Mouse (Mus musculus) midbrain, embryonic 10.5 days (tissue): ENCODE measurements around the gene Pla2g4b. TPM values are rescaled to one million over a fixed set of nuclear protein-coding genes. Genes with fewer than 3 reads are reported as not detected.

Experiments
- DNase-seq: peaks from one replicate; pipeline ENCODE4 v3.0.0-alpha.2; 2017; ENCODE audit warnings: low spot score
- H3K27ac ChIP-seq: fragments of 300-500 bp; sonication (generic); replicated peaks from 2 replicates; pipeline ENCODE4 v1.5.1; 2016; ENCODE audit warnings: mild to moderate bottlenecking
- H3K27me3 ChIP-seq: fragments of 300-500 bp; sonication (generic); 2 replicates; pipeline ENCODE4 v1.6.1; 2016; ENCODE audit warnings: low read depth, mild to moderate bottlenecking; ENCODE audit not compliant: poor library complexity, severe bottlenecking
- H3K36me3 ChIP-seq: fragments of 300-500 bp; sonication (generic); 2 replicates; pipeline ENCODE4 v1.6.1; 2016; ENCODE audit warnings: mild to moderate bottlenecking, moderate library complexity
- H3K4me1 ChIP-seq: fragments of 300-500 bp; sonication (generic); 2 replicates; pipeline ENCODE4 v1.6.1; 2016
- H3K4me3 ChIP-seq: fragments of 300-500 bp; sonication (generic); 2 replicates; pipeline ENCODE4 v1.5.1; 2016; ENCODE audit warnings: mild to moderate bottlenecking, moderate library complexity
- H3K9me3 ChIP-seq: fragments of 300-500 bp; sonication (generic); replicated peaks from 2 replicates; pipeline ENCODE4 v1.6.1; 2016; ENCODE audit warnings: mild to moderate bottlenecking
- WGBS: fragments of 180-500 bp; shearing (Covaris S2); methylation state at CpG from one replicate; pipeline ENCODE4 v1.1.7; 2016; 5-methylcytosine and 5-hydroxymethylcytosine counted together
- polyA plus RNA-seq: library from polyadenylated mRNA; unstranded; fragments of >200 nt; fragmentation: Nextera tagmentation; extraction: Ambion mirVana; gene quantifications from 2 replicates; pipeline ENCODE4 v1.2.1, GENCODE M21; 2016

Gene Pla2g4b
- 2.4 and 2.8 TPM in 2 replicates for polyA plus RNA-seq

- WGBS, result 91% methylated on average over 12 of the region's 12 CpGs
- no peak for DNase-seq
- Histone ChIP-seq H3K4me1 (peaks cover 7% of the 10 kb centered on the region), H3K9me3 (no peaks in the 10 kb centered on the region), H3K27ac (no peak within 1 kb of the TSS), H3K4me3 (no peak within 1 kb of the TSS), H3K27me3 (no peaks in the 10 kb centered on the region), H3K36me3 (peaks cover 88% of the 10 kb centered on the region)
These were observed at the start of gene Pla2g4b for GRCm38 (mm10) chr2:120032726-120033467. TSS of gene Pla2g4b (plus strand) at chr2:120033417.

GRCm38 (mm10) chr2:119985871-119986270 is 47.3 kb upstream of the Pla2g4b start:
- H3K36me3 ChIP-seq, result peaks cover 10% of the 10 kb centered on the region
- no peak for DNase-seq
- H3K4me1 ChIP-seq, result peaks cover 7% of the 10 kb centered on the region
- WGBS, result 80% methylated on average over 8 of the region's 8 CpGs
- H3K4me3 ChIP-seq, result no peak overlapping the region
- H3K27ac ChIP-seq, result no peak overlapping the region
- H3K9me3 ChIP-seq, result no peaks in the 10 kb centered on the region
- H3K27me3 ChIP-seq, result no peaks in the 10 kb centered on the region

- Histone ChIP-seq H3K4me1 (peaks cover 7% of the 10 kb centered on the region), H3K4me3 (no peak overlapping the region), H3K36me3 (peaks cover 10% of the 10 kb centered on the region), H3K9me3 (no peaks in the 10 kb centered on the region), H3K27ac (no peak overlapping the region), H3K27me3 (no peaks in the 10 kb centered on the region)
- DNase-seq, result no peak
- 77% methylated on average over 6 of the region's 6 CpGs for WGBS
These were observed 46.8 kb upstream of the Pla2g4b start for GRCm38 (mm10) chr2:119986369-119986768.

GRCm38 (mm10) chr2:119987441-119987840 is 45.8 kb upstream of the Pla2g4b start:
- Histone ChIP-seq H3K9me3 (no peaks in the 10 kb centered on the region), H3K4me1 (peaks cover 7% of the 10 kb centered on the region), H3K27ac (no peak overlapping the region), H3K36me3 (0 out of 2 replicates have a peak, but pooled peaks cover under 1% of the 10 kb centered on the region), H3K4me3 (no peak overlapping the region), H3K27me3 (no peaks in the 10 kb centered on the region)
- DNase-seq, result no peak
- WGBS, result 97% methylated on average over 2 of the region's 2 CpGs

- DNase-seq, result no peak
- Histone ChIP-seq H3K9me3 (no peaks in the 10 kb centered on the region), H3K27me3 (no peaks in the 10 kb centered on the region), H3K36me3 (no peaks in the 10 kb centered on the region), H3K4me1 (peaks cover 7% of the 10 kb centered on the region), H3K27ac (no peak overlapping the region), H3K4me3 (no peak overlapping the region)
- WGBS, result 95% methylated on average over 4 of the region's 4 CpGs
These were observed 44.3 kb upstream of the Pla2g4b start for GRCm38 (mm10) chr2:119988952-119989351.

- Histone ChIP-seq H3K4me3 (no peak overlapping the region), H3K9me3 (no peaks in the 10 kb centered on the region), H3K27ac (no peak overlapping the region), H3K27me3 (no peaks in the 10 kb centered on the region), H3K4me1 (peaks cover 7% of the 10 kb centered on the region), H3K36me3 (no peaks in the 10 kb centered on the region)
- DNase-seq, result no peak
- WGBS, result 86% methylated on average over 6 of the region's 6 CpGs
These were observed 42.3 kb upstream of the Pla2g4b start for GRCm38 (mm10) chr2:119990881-119991280.

GRCm38 (mm10) chr2:119992349-119992748 is 40.9 kb upstream of the Pla2g4b start:
- WGBS, result 88% methylated on average over 2 of the region's 2 CpGs
- 0 out of 2 replicates have a peak, but pooled peaks cover under 1% of the 10 kb centered on the region for H3K4me1 ChIP-seq
- H3K27me3 ChIP-seq, result no peaks in the 10 kb centered on the region
- no peak overlapping the region for H3K4me3 ChIP-seq
- H3K27ac ChIP-seq, result no peak overlapping the region
- no peaks in the 10 kb centered on the region for H3K36me3 ChIP-seq
- no peak for DNase-seq
- no peaks in the 10 kb centered on the region for H3K9me3 ChIP-seq

- H3K36me3 ChIP-seq, result no peaks in the 10 kb centered on the region
- DNase-seq, result no peak
- H3K27ac ChIP-seq, result no peak overlapping the region
- no peak overlapping the region for H3K4me3 ChIP-seq
- H3K9me3 ChIP-seq, result no peaks in the 10 kb centered on the region
- H3K27me3 ChIP-seq, result no peaks in the 10 kb centered on the region
- 64% methylated on average over 2 of the region's 2 CpGs for WGBS
- H3K4me1 ChIP-seq, result 0 out of 2 replicates have a peak, but pooled peaks cover 2% of the 10 kb centered on the region
These were observed 39.7 kb upstream of the Pla2g4b start for GRCm38 (mm10) chr2:119993515-119993914.

GRCm38 (mm10) chr2:119994839-119995238 is 38.4 kb upstream of the Pla2g4b start:
- no peak for DNase-seq
- Histone ChIP-seq H3K4me1 (0 out of 2 replicates have a peak, but pooled peaks cover 2% of the 10 kb centered on the region), H3K27ac (no peak overlapping the region), H3K9me3 (no peaks in the 10 kb centered on the region), H3K4me3 (no peak overlapping the region), H3K36me3 (peaks cover 3% of the 10 kb centered on the region; the same call in 1 of the 2 replicates), H3K27me3 (no peaks in the 10 kb centered on the region)
- WGBS, result 92% methylated on average over 6 of the region's 6 CpGs

GRCm38 (mm10) chr2:119995391-119996281 is 37.6 kb upstream of the Pla2g4b start:
- no peaks in the 10 kb centered on the region for H3K27me3 ChIP-seq
- DNase-seq, result no peak
- H3K4me1 ChIP-seq, result 0 out of 2 replicates have a peak, but pooled peaks cover 2% of the 10 kb centered on the region
- 69% methylated on average over 9 of the region's 9 CpGs for WGBS
- no peak overlapping the region for H3K4me3 ChIP-seq
- no peaks in the 10 kb centered on the region for H3K9me3 ChIP-seq
- H3K27ac ChIP-seq, result 0 out of 2 replicates have a peak overlapping the region, but pooled peaks have one; percentile 13
- H3K36me3 ChIP-seq, result peaks cover 5% of the 10 kb centered on the region; the same call in 1 of the 2 replicates

GRCm38 (mm10) chr2:119997354-119997753 is 35.9 kb upstream of the Pla2g4b start:
- H3K9me3 ChIP-seq, result no peaks in the 10 kb centered on the region
- H3K36me3 ChIP-seq, result peaks cover 10% of the 10 kb centered on the region; the same call in 1 of the 2 replicates
- H3K4me3 ChIP-seq, result no peak overlapping the region
- H3K27me3 ChIP-seq, result no peaks in the 10 kb centered on the region
- H3K4me1 ChIP-seq, result 0 out of 2 replicates have a peak, but pooled peaks cover 7% of the 10 kb centered on the region
- H3K27ac ChIP-seq, result no peak overlapping the region
- WGBS, result 83% methylated on average over 4 of the region's 4 CpGs
- no peak for DNase-seq

GRCm38 (mm10) chr2:119999731-120000130 is 33.5 kb upstream of the Pla2g4b start:
- Histone ChIP-seq H3K27me3 (no peaks in the 10 kb centered on the region), H3K4me3 (no peak overlapping the region), H3K36me3 (peaks cover 10% of the 10 kb centered on the region; the same call in 1 of the 2 replicates), H3K9me3 (no peaks in the 10 kb centered on the region), H3K27ac (no peak overlapping the region), H3K4me1 (0 out of 2 replicates have a peak, but pooled peaks cover 7% of the 10 kb centered on the region)
- 97% methylated on average over 2 of the region's 2 CpGs for WGBS
- DNase-seq, result no peak
